Comparison of ENCODE assay signal across 9 mouse cellular contexts in genomic region chr4:136638890-136639289, GRCm38 (mm10). TPM values are rescaled to one million over a fixed set of nuclear protein-coding genes. Genes with fewer than 3 reads are reported as not detected.
A peak's percentile ranks its signal among the peaks of the same experiment; 100 is the strongest.
DNase-seq lines count a peak whose midpoint lies in the region; ATAC-seq lines count a peak whose summit lies in the region.
"Had no signal": no experiment of that assay in that cellular context is flagged by ENCODE, and none has a peak within 500 bp of the region (broad histone marks: within the 10 kb centered on the region; RNA-seq: fewer than 3 reads in every experiment).

No protein-coding gene starts in this region.

- H3K36me3 ChIP-seq in forebrain, embryonic 13.5 days (ENCODE audit: poor library complexity, severe bottlenecking), result no peaks in the 10 kb centered on the region
- H3K36me3 ChIP-seq in midbrain, embryonic 10.5 days, result no peaks in the 10 kb centered on the region

- peak; percentile 59 to 67 for DNase-seq in cerebellum, postnatal 10 days
- no peak for DNase-seq in cerebellum, adult 11 months
- DNase-seq in 416B (ENCODE audit: low read depth), result peak; percentile 48
- DNase-seq in midbrain, embryonic 10.5 days (ENCODE audit: low spot score), result peak; percentile 81
- DNase-seq in frontal cortex, postnatal 36 days (ENCODE audit: low spot score in 2 of 2), result no peak
- DNase-seq in spleen, postnatal 36 days (ENCODE audit: low spot score in 2 of 2), result no peak
- no peak for DNase-seq in thymus, postnatal 36 days
- DNase-seq: adrenal gland, adult 8-10 months had no signal

- 3% methylated on average over 10 of the region's 10 CpGs for WGBS in forebrain, embryonic 13.5 days
- 5% methylated on average over 10 of the region's 10 CpGs for WGBS in midbrain, embryonic 10.5 days

- H3K27me3 ChIP-seq in forebrain, embryonic 13.5 days, result peaks cover 36% of the 10 kb centered on the region
- H3K27me3 ChIP-seq in midbrain, embryonic 10.5 days (ENCODE audit: low read depth, poor library complexity, severe bottlenecking), result peaks cover 43% of the 10 kb centered on the region

- H3K9me3 ChIP-seq in forebrain, embryonic 13.5 days (replicated peaks), result no peaks in the 10 kb centered on the region
- H3K9me3 ChIP-seq in midbrain, embryonic 10.5 days (replicated peaks), result peaks cover 6% of the 10 kb centered on the region; the same call in 1 of the 2 replicates

- H3K4me1 ChIP-seq in forebrain, embryonic 13.5 days, result peaks cover 24% of the 10 kb centered on the region
- peaks cover 32% of the 10 kb centered on the region for H3K4me1 ChIP-seq in midbrain, embryonic 10.5 days

- peak overlapping the region; percentile 41 for H3K4me2 ChIP-seq in forebrain, embryonic 13.5 days

- H3K4me3 ChIP-seq in forebrain, embryonic 13.5 days, result 0 out of 2 replicates have a peak overlapping the region, but pooled peaks have one; percentile 4
- H3K4me3 ChIP-seq in midbrain, embryonic 10.5 days, result peak overlapping the region; percentile 44

- peak overlapping the region; percentile 43; the same call in 1 of the 2 replicates for H3K9ac ChIP-seq in forebrain, embryonic 13.5 days

- no peak overlapping the region for H3K27ac ChIP-seq in forebrain, embryonic 13.5 days
- peak overlapping the region; percentile 84 for H3K27ac ChIP-seq in midbrain, embryonic 10.5 days (replicated peaks)

- no peak; the same call in 1 of the 2 replicates for ATAC-seq in forebrain, embryonic 13.5 days

RNA-seq across cellular contexts. Expression of gene Lactbl1, which starts 16.5 kb away (rescaled TPM):
- polyA plus RNA-seq in forebrain, embryonic 13.5 days (2015; fragmentation: Nextera tagmentation; extraction: Ambion mirVana), result not detected in 2 replicates
- 0.06 TPM in 1 of 2 replicates, not detected in the other for polyA plus RNA-seq in midbrain, embryonic 10.5 days (2016; fragmentation: Nextera tagmentation; extraction: Ambion mirVana)

RNA-seq across cellular contexts. Expression of gene Tex46, which starts 28.7 kb away (rescaled TPM):
- not detected in 2 replicates for polyA plus RNA-seq in forebrain, embryonic 13.5 days (2015; fragmentation: Nextera tagmentation; extraction: Ambion mirVana)
- not detected in 2 replicates for polyA plus RNA-seq in midbrain, embryonic 10.5 days (2016; fragmentation: Nextera tagmentation; extraction: Ambion mirVana)

RNA-seq across cellular contexts. Expression of gene Kdm1a, which starts 36.4 kb away (rescaled TPM):
- polyA plus RNA-seq in forebrain, embryonic 13.5 days (2015; fragmentation: Nextera tagmentation; extraction: Ambion mirVana), result 83.3 and 88.3 TPM in 2 replicates
- polyA plus RNA-seq in midbrain, embryonic 10.5 days (2016; fragmentation: Nextera tagmentation; extraction: Ambion mirVana), result 51.4 and 55.2 TPM in 2 replicates

Comparison
In these comparisons a context has a peak if more than half of its experiments do, and no peak if none do; other contexts are left out.
1. DNase-seq: peak in cerebellum, postnatal 10 days (2 of 2), 416B (single experiment) and midbrain, embryonic 10.5 days (single experiment); none in cerebellum, adult 11 months (single experiment), frontal cortex, postnatal 36 days (0 of 2), spleen, postnatal 36 days (0 of 2) and thymus, postnatal 36 days (0 of 2).